Mouse (Mus musculus): ENCODE measurements around the gene Ttc41.

Ttc41 gene

GRCm38 (mm10) chr10:86825871-86826522, 120.4 kb downstream of the Ttc41 start:
- no peak for DNase-seq (ENCODE audit: low spot score)

Data from urinary bladder, postnatal 25 days (tissue).